Mouse (Mus musculus): ENCODE data around the gene Sox1.

Gene Sox1

DNA sequence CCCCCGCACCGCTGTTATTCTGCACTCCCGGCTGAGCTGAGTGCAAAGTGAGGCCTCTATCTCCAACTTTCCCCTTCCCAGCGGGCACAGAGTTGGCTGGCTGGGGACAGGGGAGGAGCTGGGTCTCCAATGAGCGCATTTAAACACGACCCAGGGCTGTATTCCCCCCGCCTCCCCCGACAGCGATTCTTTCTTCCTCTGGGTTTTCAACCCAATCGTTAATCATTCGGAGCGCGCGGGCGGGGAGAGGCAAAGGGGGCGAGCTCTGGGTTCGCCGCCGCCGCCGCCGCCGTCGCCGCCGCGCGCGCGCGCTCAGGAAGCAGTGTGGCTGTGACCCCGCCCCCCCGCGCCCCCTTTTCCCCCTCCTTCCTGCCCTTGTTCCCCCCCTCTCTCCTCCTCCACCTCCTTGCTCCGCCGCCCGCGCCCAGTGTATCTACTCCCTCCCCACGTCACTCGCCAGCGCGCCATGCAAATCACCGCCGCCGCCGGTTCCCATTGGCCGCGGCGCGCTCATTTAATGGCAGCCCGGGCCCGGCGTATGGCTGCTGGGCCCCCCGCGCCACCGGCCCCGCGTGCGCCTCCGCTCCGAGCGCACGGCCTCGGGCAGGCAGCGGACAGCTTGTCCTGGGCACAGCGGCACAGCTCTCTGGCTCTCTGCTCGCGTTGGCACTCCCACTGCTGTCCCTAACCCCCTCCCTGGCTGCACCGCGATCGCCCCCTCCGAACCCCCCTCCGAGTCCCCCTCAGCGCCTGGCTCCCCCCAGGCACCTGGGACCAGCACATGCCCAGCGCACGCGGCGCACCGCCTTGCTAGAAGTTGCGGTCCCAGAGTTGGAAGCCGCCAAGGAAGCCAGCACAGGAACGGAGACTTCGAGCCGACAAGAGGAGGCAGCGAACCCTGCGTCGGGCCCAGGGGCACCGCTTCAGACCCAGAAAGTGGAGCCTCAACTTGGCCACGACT, at the start of gene Sox1:
Gene Sox1, plus strand, starts transcription at position 225 of the 961 bp plus-strand sequence.
- in situ Hi-C loops (cut with MboI; ENCODE audit: low pct_unique_long_range_greater_than_20kb in 1 of 2, low sequenced_read_pairs in 2 of 2, unreplicated experiment in 1 of 2), result loop anchor here in 1 of 2 experiments (10.0 to 25.0 kb wide), 2 partner anchors 169 to 1083 kb away; partner anchors contain the start of genes Col4a1 and Col4a2

GRCm38 (mm10) chr8:12345881-12346280, 49.2 kb upstream of the Sox1 start:
- in situ Hi-C loops (cut with MboI; ENCODE audit: low pct_unique_long_range_greater_than_20kb in 1 of 2, low sequenced_read_pairs in 2 of 2, unreplicated experiment in 1 of 2), result no loop called here

DNA sequence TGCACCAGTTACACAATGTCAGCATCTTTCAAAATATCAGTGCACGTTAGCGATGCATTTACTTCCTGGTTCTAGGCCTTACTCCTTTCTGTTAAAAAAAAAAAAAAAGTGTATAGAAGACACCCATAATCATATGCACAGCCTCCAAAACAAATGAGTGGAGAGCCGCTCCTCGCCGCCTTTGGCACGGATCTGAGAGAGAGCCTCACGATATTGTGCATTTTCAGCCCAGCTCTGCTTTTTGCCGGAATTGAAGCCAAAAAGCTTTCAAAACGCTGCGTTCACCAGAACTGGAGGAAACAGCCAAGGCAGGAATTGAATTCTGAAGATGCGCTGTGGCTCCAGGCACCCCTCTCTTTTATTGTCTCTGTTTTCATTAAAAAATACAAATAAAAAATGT, 48.2 kb upstream of the Sox1 start:
- in situ Hi-C loops (cut with MboI; ENCODE audit: low pct_unique_long_range_greater_than_20kb in 1 of 2, low sequenced_read_pairs in 2 of 2, unreplicated experiment in 1 of 2), result no loop called here

- in situ Hi-C loops (cut with MboI; ENCODE audit: low pct_unique_long_range_greater_than_20kb in 1 of 2, low sequenced_read_pairs in 2 of 2, unreplicated experiment in 1 of 2), result no loop called here
Measured at GRCm38 (mm10) chr8:12348306-12348705, 46.8 kb upstream of the Sox1 start.

GRCm38 (mm10) chr8:12349591-12349990, 45.5 kb upstream of the Sox1 start:
- in situ Hi-C loops (cut with MboI; ENCODE audit: low pct_unique_long_range_greater_than_20kb in 1 of 2, low sequenced_read_pairs in 2 of 2, unreplicated experiment in 1 of 2), result no loop called here

DNA sequence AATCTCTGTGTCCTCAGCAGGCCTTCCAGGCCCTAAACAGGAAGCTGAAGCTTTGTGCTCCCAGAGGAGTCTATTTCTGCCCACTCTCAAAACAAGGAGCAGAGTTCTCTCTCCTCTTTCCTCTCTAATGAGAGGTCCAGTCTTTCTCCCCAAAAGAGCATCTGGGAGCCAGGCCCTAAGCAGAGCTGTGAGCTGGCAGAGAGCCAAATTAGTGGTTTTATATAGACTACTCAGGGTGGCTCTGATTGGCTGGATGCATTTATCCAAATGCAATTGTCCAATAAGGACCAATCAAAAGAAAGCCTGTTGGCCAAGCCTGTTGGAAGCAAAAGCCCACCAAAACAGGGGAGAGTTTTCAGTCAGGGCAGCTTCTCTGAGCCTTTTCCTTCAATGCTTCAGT, 44.0 kb upstream of the Sox1 start:
- in situ Hi-C loops (cut with MboI; ENCODE audit: low pct_unique_long_range_greater_than_20kb in 1 of 2, low sequenced_read_pairs in 2 of 2, unreplicated experiment in 1 of 2), result no loop called here

- in situ Hi-C loops (cut with MboI; ENCODE audit: low pct_unique_long_range_greater_than_20kb in 1 of 2, low sequenced_read_pairs in 2 of 2, unreplicated experiment in 1 of 2), result no loop called here
Measured at GRCm38 (mm10) chr8:12354406-12355025, 40.6 kb upstream of the Sox1 start.

- in situ Hi-C loops (cut with MboI; ENCODE audit: low pct_unique_long_range_greater_than_20kb in 1 of 2, low sequenced_read_pairs in 2 of 2, unreplicated experiment in 1 of 2), result no loop called here
Measured at GRCm38 (mm10) chr8:12368161-12368560, 26.9 kb upstream of the Sox1 start.

GRCm38 (mm10) chr8:12368856-12369255, 26.2 kb upstream of the Sox1 start:
- in situ Hi-C loops (cut with MboI; ENCODE audit: low pct_unique_long_range_greater_than_20kb in 1 of 2, low sequenced_read_pairs in 2 of 2, unreplicated experiment in 1 of 2), result no loop called here

- in situ Hi-C loops (cut with MboI; ENCODE audit: low pct_unique_long_range_greater_than_20kb in 1 of 2, low sequenced_read_pairs in 2 of 2, unreplicated experiment in 1 of 2), result loop anchor here in 1 of 2 experiments (25.0 kb wide), 1 partner anchor 1069 kb away; the partner anchor contains the start of genes Col4a1 and Col4a2
Measured at GRCm38 (mm10) chr8:12381111-12381510, 14.0 kb upstream of the Sox1 start.

DNA sequence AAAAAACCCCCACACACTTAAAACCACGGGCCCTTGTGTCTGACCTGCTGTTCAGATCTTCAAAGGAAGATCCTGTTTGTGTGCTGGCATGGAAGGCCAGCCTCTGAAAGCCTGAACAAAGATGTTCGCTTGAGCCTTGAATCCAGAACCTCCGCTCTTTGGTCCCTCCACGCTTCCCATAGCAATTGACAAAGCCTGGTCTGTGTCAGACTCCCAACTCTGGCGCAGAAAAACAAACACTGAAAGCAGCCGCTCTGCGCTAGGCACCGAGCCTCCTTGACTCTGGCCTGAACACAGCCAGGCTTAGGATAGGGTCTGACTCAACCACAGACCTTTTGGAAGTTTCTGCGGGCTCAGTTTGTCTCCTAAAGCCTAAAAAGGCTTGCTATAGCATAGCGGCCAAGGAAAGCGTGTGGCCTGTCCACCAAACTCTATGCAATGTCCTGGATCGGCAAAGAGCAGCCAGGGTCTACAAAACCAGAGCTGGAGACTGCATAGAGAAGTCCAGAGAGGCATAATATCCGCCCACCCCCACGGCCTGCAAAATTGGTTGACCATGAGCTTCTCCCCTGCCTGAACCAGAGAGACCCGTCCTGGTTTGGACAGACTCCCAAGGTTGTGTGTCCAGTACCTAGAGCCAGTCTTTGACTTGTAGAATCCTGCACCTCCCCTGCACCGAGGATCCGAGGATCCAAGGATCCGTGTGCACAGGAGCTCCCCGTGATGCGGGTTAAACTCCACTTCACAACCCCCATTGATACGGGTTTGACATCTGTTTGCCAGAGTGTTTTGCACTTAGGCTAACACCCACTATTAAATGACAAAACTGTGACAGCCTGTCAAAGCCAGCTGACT, 12.2 kb upstream of the Sox1 start:
- in situ Hi-C loops (cut with MboI; ENCODE audit: low pct_unique_long_range_greater_than_20kb in 1 of 2, low sequenced_read_pairs in 2 of 2, unreplicated experiment in 1 of 2), result loop anchor here in 1 of 2 experiments (25.0 kb wide), 1 partner anchor 1071 kb away; the partner anchor contains the start of genes Col4a1 and Col4a2

DNA sequence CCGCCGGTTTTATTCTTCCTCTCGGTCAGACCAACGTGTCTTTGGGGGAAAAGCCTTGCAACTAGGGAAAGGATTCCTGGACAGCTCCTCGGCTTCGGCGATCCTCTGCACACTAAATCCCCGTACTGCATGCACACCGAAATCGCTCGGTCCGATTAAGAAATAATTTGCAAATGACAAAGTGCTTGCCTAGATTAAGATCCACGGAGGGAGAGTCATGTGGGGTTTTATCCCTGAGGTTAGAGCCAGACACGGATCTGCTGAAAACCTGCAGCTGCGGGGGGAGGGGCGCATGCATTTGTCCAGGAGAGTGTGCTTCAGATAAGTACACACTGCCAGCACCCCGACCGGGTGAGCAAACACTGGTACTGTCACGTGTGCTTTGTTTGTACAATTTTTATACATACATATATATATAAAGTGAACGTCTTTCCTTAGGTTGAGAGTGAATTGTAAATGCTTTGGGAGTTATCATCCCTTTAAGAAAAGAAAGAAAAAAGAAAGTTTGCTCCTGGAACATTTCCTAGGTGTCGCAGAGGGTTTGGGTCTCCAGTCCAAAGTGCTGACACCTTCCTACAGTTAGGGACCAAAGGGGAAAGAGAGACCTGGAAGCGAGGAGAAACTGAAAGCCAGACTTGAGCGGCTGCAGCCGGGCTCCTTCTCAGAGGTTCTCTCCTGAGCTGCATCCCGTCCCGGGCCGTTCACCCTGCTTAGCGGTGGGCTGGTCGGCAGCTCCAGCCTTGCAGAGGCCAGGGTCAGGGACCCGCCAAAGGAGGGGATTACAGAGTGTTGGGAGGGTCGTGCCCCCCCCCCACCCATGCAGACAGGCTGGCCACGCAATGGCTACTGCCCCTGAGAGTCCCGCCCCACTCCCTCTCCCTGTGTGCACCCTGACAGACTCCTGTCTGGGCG, 10.9 kb upstream of the Sox1 start:
- in situ Hi-C loops (cut with MboI; ENCODE audit: low pct_unique_long_range_greater_than_20kb in 1 of 2, low sequenced_read_pairs in 2 of 2, unreplicated experiment in 1 of 2), result loop anchor here in 1 of 2 experiments (25.0 kb wide), 1 partner anchor 1072 kb away; the partner anchor contains the start of genes Col4a1 and Col4a2

GRCm38 (mm10) chr8:12384996-12385685, 10.0 kb upstream of the Sox1 start:
- in situ Hi-C loops (cut with MboI; ENCODE audit: low pct_unique_long_range_greater_than_20kb in 1 of 2, low sequenced_read_pairs in 2 of 2, unreplicated experiment in 1 of 2), result loop anchor here in 1 of 2 experiments (25.0 kb wide), 1 partner anchor 1073 kb away; the partner anchor contains the start of genes Col4a1 and Col4a2

GRCm38 (mm10) chr8:12385686-12386488, 9.2 kb upstream of the Sox1 start:
- in situ Hi-C loops (cut with MboI; ENCODE audit: low pct_unique_long_range_greater_than_20kb in 1 of 2, low sequenced_read_pairs in 2 of 2, unreplicated experiment in 1 of 2), result loop anchor here in 1 of 2 experiments (25.0 kb wide), 1 partner anchor 1074 kb away; the partner anchor contains the start of genes Col4a1 and Col4a2

DNA sequence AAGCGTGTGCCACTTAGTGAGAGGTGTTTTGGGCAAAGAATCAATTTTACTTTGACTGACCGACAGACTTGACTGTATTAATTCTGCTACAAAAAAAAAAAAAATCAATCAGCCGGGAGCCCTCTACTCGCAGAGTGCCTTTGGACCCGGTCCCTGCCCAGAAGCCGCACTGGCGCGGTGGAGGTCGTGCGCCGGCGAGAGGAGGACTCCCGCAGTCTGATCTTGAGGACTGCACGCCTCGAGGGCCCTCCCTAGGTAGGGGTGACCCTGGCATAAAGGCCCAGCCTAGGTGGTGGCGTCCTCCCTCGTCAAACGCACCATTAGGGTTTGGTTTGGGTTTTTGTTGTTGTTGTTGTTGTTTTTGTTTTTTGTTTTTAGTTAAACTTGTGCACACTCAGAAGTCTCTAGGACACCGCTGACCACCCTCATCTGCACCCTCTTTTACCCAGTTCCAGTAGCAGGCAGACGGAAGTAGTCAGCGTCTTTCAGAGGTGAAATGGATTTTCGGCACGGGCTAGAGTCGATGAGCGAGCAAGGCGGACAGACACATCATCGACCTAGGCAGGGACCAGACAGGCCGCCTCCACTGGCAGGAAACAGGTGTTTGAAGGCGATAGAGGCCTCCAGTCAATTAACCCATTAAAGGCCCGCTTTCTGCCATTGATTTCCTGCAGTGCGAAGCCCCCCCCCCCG, 8.4 kb upstream of the Sox1 start:
- in situ Hi-C loops (cut with MboI; ENCODE audit: low pct_unique_long_range_greater_than_20kb in 1 of 2, low sequenced_read_pairs in 2 of 2, unreplicated experiment in 1 of 2), result loop anchor here in 1 of 2 experiments (25.0 kb wide), 1 partner anchor 1074 kb away; the partner anchor contains the start of genes Col4a1 and Col4a2
